Mouse (Mus musculus): Measurements from ENCODE around the gene Magohb.
"Not testable (repeated sequence)": the region's sequence is repeated elsewhere in the genome, so short reads cannot be mapped to it uniquely, and the experiment has no call there.

The Magohb gene
- long read RNA-seq, experiment 1, transcript Magohb-201 (5 exons, 767 nt): major isoform, 8 of 9 reads
- long read RNA-seq, experiment 1, partial matches to known transcripts: 0 of 9 reads
- long read RNA-seq, experiment 1, other reads (novel, unspliced or antisense): 1 of 9 reads
- long read RNA-seq, experiment 2, transcript Magohb-201 (5 exons, 767 nt): major isoform, 11 of 11 reads
- long read RNA-seq, experiment 2, partial matches to known transcripts: 0 of 11 reads
- long read RNA-seq, experiment 2, other reads (novel, unspliced or antisense): 0 of 11 reads

- intact Hi-C loops (cut with DNase I): no loop called here
Observed at GRCm38 (mm10) chr6:131292991-131293788, at the start of gene Magohb. Gene Magohb, minus strand, starts transcription at chr6:131293244.

GRCm38 (mm10) chr6:131340082-131340481 lies 47.0 kb upstream of the Magohb start:
- intact Hi-C loops (cut with DNase I): no loop called here

GRCm38 (mm10) chr6:131339309-131339708 lies 46.3 kb upstream of the Magohb start:
- intact Hi-C loops (cut with DNase I): no loop called here

- intact Hi-C loops (cut with DNase I): no loop called here
Observed at GRCm38 (mm10) chr6:131338787-131339186, 45.7 kb upstream of the Magohb start.

GRCm38 (mm10) chr6:131327076-131327475 lies 34.0 kb upstream of the Magohb start:
- intact Hi-C loops (cut with DNase I): no loop called here

GRCm38 (mm10) chr6:131321854-131322639 lies 29.0 kb upstream of the Magohb start:
- intact Hi-C loops (cut with DNase I): no loop called here

- intact Hi-C loops (cut with DNase I): no loop called here
Observed at GRCm38 (mm10) chr6:131316155-131317101, 23.4 kb upstream of the Magohb start.

- intact Hi-C loops (cut with DNase I): no loop called here
Observed at GRCm38 (mm10) chr6:131308031-131308430, 15.0 kb upstream of the Magohb start.

GRCm38 (mm10) chr6:131304776-131305175 lies 11.7 kb upstream of the Magohb start:
- intact Hi-C loops (cut with DNase I): no loop called here

GRCm38 (mm10) chr6:131298531-131298930 lies 5.5 kb upstream of the Magohb start:
- intact Hi-C loops (cut with DNase I): no loop called here

GRCm38 (mm10) chr6:131294435-131295112 lies 1.5 kb upstream of the Magohb start:
- intact Hi-C loops (cut with DNase I): no loop called here

GRCm38 (mm10) chr6:131293916-131294315 lies 872 bp upstream of the Magohb start:
- intact Hi-C loops (cut with DNase I): no loop called here

GRCm38 (mm10) chr6:131292276-131292990 lies 611 bp downstream of the Magohb start:
- intact Hi-C loops (cut with DNase I): no loop called here

GRCm38 (mm10) chr6:131290430-131290829 lies 2.6 kb downstream of the Magohb start:
- intact Hi-C loops (cut with DNase I): no loop called here

GRCm38 (mm10) chr6:131278160-131278559 lies 14.9 kb downstream of the Magohb start:
- intact Hi-C loops (cut with DNase I): not testable (repeated sequence)

- intact Hi-C loops (cut with DNase I): no loop called here
Observed at GRCm38 (mm10) chr6:131276659-131277058, 16.4 kb downstream of the Magohb start.

- intact Hi-C loops (cut with DNase I): no loop called here
Observed at GRCm38 (mm10) chr6:131272311-131272710, 20.7 kb downstream of the Magohb start.

- intact Hi-C loops (cut with DNase I): no loop called here
Observed at GRCm38 (mm10) chr6:131270312-131270711, 22.7 kb downstream of the Magohb start.

- intact Hi-C loops (cut with DNase I): loop anchor here (1.0 kb wide), 1 partner anchor 22 kb away; the partner anchor contains the start of gene Klra2
Observed at GRCm38 (mm10) chr6:131269599-131269998, 23.4 kb downstream of the Magohb start.
